Mouse (Mus musculus): ENCODE results near the gene Vmn1r23. TPM values are rescaled to one million over a fixed set of nuclear protein-coding genes. Genes with fewer than 3 reads are reported as not detected.
"Not testable (repeated sequence)": the region's sequence is repeated elsewhere in the genome, so short reads cannot be mapped to it uniquely, and the experiment has no call there.

Gene Vmn1r23
- polyA plus RNA-seq (2015; fragmentation: Nextera tagmentation; extraction: Ambion mirVana), result not detected in 2 replicates

GRCm38 (mm10) chr6:57926738-57927137 is at the start of gene Vmn1r23:
Gene Vmn1r23 (minus strand): TSS chr6:57926838.
- Histone ChIP-seq H3K4me2 (no peak within 1 kb of the TSS), H3K9ac (no peak within 1 kb of the TSS), H3K4me1 (no peaks in the 10 kb centered on the region), H3K27ac (replicated peaks) (no peak within 1 kb of the TSS), H3K9me3 (no peaks in the 10 kb centered on the region), H3K27me3 (replicated peaks) (no peaks in the 10 kb centered on the region), H3K4me3 (no peak within 1 kb of the TSS), H3K36me3 (no peaks in the 10 kb centered on the region)
- no peak for ATAC-seq (ENCODE audit: extremely low read depth, insufficient number of reproducible peaks, low FRiP score, low TSS enrichment)
- 80% methylated on average over 1 of the region's 1 CpGs for WGBS

- H3K4me2 ChIP-seq; H3K27ac ChIP-seq (replicated peaks); H3K4me3 ChIP-seq; H3K27me3 ChIP-seq (replicated peaks); H3K4me1 ChIP-seq; H3K9ac ChIP-seq; ATAC-seq (ENCODE audit: extremely low read depth, insufficient number of reproducible peaks, low FRiP score, low TSS enrichment); H3K36me3 ChIP-seq; H3K9me3 ChIP-seq: not testable (repeated sequence)
- 76% methylated on average over 1 of the region's 1 CpGs for WGBS
Measured at GRCm38 (mm10) chr6:57961403-57961802, 34.8 kb upstream of the Vmn1r23 start, which contains the start of gene Vmn1r24. Gene Vmn1r24 (minus strand): TSS chr6:57961503.

GRCm38 (mm10) chr6:57907928-57908327 is 18.7 kb downstream of the Vmn1r23 start, which contains the start of gene Vmn1r22:
Gene Vmn1r22 (minus strand): TSS chr6:57908028.
- Histone ChIP-seq H3K9ac (no peak within 1 kb of the TSS), H3K27ac (replicated peaks) (no peak within 1 kb of the TSS), H3K9me3 (no peaks in the 10 kb centered on the region), H3K4me1 (no peaks in the 10 kb centered on the region), H3K4me2 (no peak within 1 kb of the TSS), H3K27me3 (replicated peaks) (no peaks in the 10 kb centered on the region), H3K36me3 (no peaks in the 10 kb centered on the region), H3K4me3 (no peak within 1 kb of the TSS)
- WGBS, result 73% methylated on average over 1 of the region's 1 CpGs
- ATAC-seq (ENCODE audit: extremely low read depth, insufficient number of reproducible peaks, low FRiP score, low TSS enrichment), result no peak

Other genes with a start within 250 kb of the Vmn1r23 start
- gene Pyurf, start 234.8 kb downstream of the Vmn1r23 start, polyA plus RNA-seq (2015; fragmentation: Nextera tagmentation; extraction: Ambion mirVana), result 25.2 and 28.0 TPM in 2 replicates
- 16.9 and 19.4 TPM in 2 replicates for gene Lancl2, start 224.3 kb downstream of the Vmn1r23 start, polyA plus RNA-seq (2015; fragmentation: Nextera tagmentation; extraction: Ambion mirVana)
- 30.3 and 31.7 TPM in 2 replicates for gene Vopp1, start 101.7 kb downstream of the Vmn1r23 start, polyA plus RNA-seq (2015; fragmentation: Nextera tagmentation; extraction: Ambion mirVana)
- gene Vmn1r21, start 76.5 kb downstream of the Vmn1r23 start, polyA plus RNA-seq (2015; fragmentation: Nextera tagmentation; extraction: Ambion mirVana), result not detected in 2 replicates
- not detected in 2 replicates for gene Vmn1r22, start 18.8 kb downstream of the Vmn1r23 start, polyA plus RNA-seq (2015; fragmentation: Nextera tagmentation; extraction: Ambion mirVana)
- gene Vmn1r24, start 34.7 kb upstream of the Vmn1r23 start, polyA plus RNA-seq (2015; fragmentation: Nextera tagmentation; extraction: Ambion mirVana), result not detected in 2 replicates
- not detected in 2 replicates for gene Vmn1r25, start 54.0 kb upstream of the Vmn1r23 start, polyA plus RNA-seq (2015; fragmentation: Nextera tagmentation; extraction: Ambion mirVana)
- not detected in 2 replicates for gene Vmn1r26, start 88.3 kb upstream of the Vmn1r23 start, polyA plus RNA-seq (2015; fragmentation: Nextera tagmentation; extraction: Ambion mirVana)

Data from heart, embryonic 13.5 days (tissue).